Mouse (Mus musculus) forebrain, embryonic 11.5 days (tissue): ENCODE measurements around the gene Trabd2b. TPM values are rescaled to one million over a fixed set of nuclear protein-coding genes. Genes with fewer than 3 reads are reported as not detected.

ENCODE experiments used
- ATAC-seq: fragments of 200-750 bp; cut with Nextera tagmentation; replicated peaks from 2 replicates; pipeline ENCODE4 v1.8.0; 2017; ENCODE audit warnings: moderate TSS enrichment; ENCODE audit not compliant: low FRiP score
- DNase-seq: peaks from one replicate; pipeline ENCODE4 v3.0.0-alpha.2; 2017; ENCODE audit warnings: low spot score
- H3K27ac ChIP-seq: fragments of 300-500 bp; sonication (generic); 2 replicates; pipeline ENCODE4 v1.5.1; 2014; ENCODE audit warnings: low read depth, low read length
- H3K27me3 ChIP-seq: fragments of 300-500 bp; sonication (generic); 2 replicates; pipeline ENCODE4 v1.6.1; 2014; ENCODE audit warnings: mild to moderate bottlenecking, low read length, mixed read lengths; ENCODE audit not compliant: control insufficient read depth, insufficient read depth
- H3K36me3 ChIP-seq: fragments of 300-500 bp; sonication (generic); 2 replicates; pipeline ENCODE4 v1.6.1; 2014; ENCODE audit warnings: mild to moderate bottlenecking, low read length, moderate library complexity, mixed read lengths; ENCODE audit not compliant: control insufficient read depth, insufficient read depth
- H3K4me1 ChIP-seq: fragments of 300-500 bp; sonication (generic); replicated peaks from 2 replicates; pipeline ENCODE4 v1.6.1; 2014; ENCODE audit warnings: low read length, mixed read lengths; ENCODE audit not compliant: control insufficient read depth, insufficient read depth
- H3K4me2 ChIP-seq: fragments of 300-500 bp; sonication (generic); 2 replicates; pipeline ENCODE4 v1.6.1; 2014; ENCODE audit warnings: low read depth, mild to moderate bottlenecking, low read length, moderate library complexity, mixed read lengths; ENCODE audit not compliant: severe bottlenecking
- H3K4me3 ChIP-seq: fragments of 300-500 bp; sonication (generic); 2 replicates; pipeline ENCODE4 v1.5.1; 2014; ENCODE audit warnings: low read depth, low read length
- H3K9ac ChIP-seq: fragments of 300-500 bp; sonication (generic); 2 replicates; pipeline ENCODE4 v1.6.1; 2014; ENCODE audit warnings: low read length
- H3K9me3 ChIP-seq: fragments of 300-500 bp; sonication (generic); 2 replicates; pipeline ENCODE4 v1.6.1; 2016; ENCODE audit warnings: low read length, mixed read lengths; ENCODE audit not compliant: control insufficient read depth
- WGBS: fragments of 180-500 bp; shearing (Covaris S2); extraction: QIAGEN DNeasy Blood & Tissue Kit; methylation state at CpG from one replicate; pipeline ENCODE4 v1.1.7; 2014; 5-methylcytosine and 5-hydroxymethylcytosine counted together
- polyA plus RNA-seq: library from polyadenylated mRNA; unstranded; fragments of >200 nt; fragmentation: Nextera tagmentation; extraction: Ambion mirVana; gene quantifications from 2 replicates; pipeline ENCODE4 v1.2.1, GENCODE M21; 2014

The Trabd2b gene
- polyA plus RNA-seq, 1 experiment from 2014 or later, result 1.4 TPM

GRCm38 (mm10) chr4:114407516-114407915 lies 992 bp downstream of the Trabd2b start:
- Histone ChIP-seq H3K9me3 (no peaks in the 10 kb centered on the region), H3K4me2 (no peak overlapping the region), H3K27ac (no peak overlapping the region), H3K4me3 (no peak overlapping the region; the same call in 1 of the 2 replicates), H3K27me3 (peaks cover 5% of the 10 kb centered on the region), H3K4me1 (peaks cover 13% of the 10 kb centered on the region), H3K36me3 (no peaks in the 10 kb centered on the region), H3K9ac (no peak overlapping the region; the same call in 1 of the 2 replicates)
- WGBS, result 72% methylated on average over 3 of the region's 3 CpGs
- DNase-seq (no peak), ATAC-seq (no peak)

- ATAC-seq, result no peak
- Histone ChIP-seq H3K4me3 (no peak overlapping the region), H3K27ac (no peak overlapping the region), H3K4me2 (no peak overlapping the region), H3K9me3 (no peaks in the 10 kb centered on the region), H3K9ac (no peak overlapping the region), H3K4me1 (peaks cover 13% of the 10 kb centered on the region), H3K27me3 (peaks cover 5% of the 10 kb centered on the region), H3K36me3 (no peaks in the 10 kb centered on the region)
- no peak for DNase-seq
- 87% methylated on average over 2 of the region's 2 CpGs for WGBS
Measured at GRCm38 (mm10) chr4:114408298-114408697, 1.8 kb downstream of the Trabd2b start.

DNA sequence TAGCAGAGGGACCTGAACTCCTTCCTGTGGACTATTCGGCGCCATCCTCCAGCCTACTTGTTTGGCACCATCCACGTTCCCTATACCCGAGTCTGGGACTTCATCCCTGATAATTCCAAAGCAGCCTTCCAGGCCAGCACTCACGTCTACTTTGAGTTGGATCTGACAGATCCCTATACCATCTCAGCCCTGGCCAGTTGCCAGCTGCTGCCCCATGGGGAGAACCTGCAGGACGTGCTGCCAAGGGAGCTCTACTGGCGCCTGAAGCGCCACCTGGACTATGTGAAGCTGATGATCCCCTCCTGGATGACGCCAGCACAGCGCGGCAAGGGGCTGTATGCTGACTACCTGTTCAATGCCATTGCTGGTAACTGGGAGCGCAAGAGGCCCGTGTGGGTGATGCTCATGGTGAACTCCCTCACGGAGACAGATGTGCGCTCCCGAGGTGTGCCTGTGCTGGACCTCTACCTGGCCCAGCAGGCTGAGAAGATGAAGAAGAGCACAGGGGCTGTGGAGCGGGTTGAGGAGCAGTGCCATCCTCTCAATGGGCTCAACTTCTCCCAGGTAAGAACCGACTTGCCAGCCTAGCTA lies 2.5 kb downstream of the Trabd2b start:
- H3K9me3 ChIP-seq, result no peaks in the 10 kb centered on the region
- H3K27me3 ChIP-seq, result peaks cover 5% of the 10 kb centered on the region
- no peak overlapping the region for H3K27ac ChIP-seq
- ATAC-seq (no peak), DNase-seq (no peak)
- H3K36me3 ChIP-seq, result no peaks in the 10 kb centered on the region
- no peak overlapping the region for H3K9ac ChIP-seq
- H3K4me1 ChIP-seq, result peaks cover 13% of the 10 kb centered on the region
- 69% methylated on average over 18 of the region's 18 CpGs for WGBS
- H3K4me2 ChIP-seq, result no peak overlapping the region
- H3K4me3 ChIP-seq, result no peak overlapping the region

DNA sequence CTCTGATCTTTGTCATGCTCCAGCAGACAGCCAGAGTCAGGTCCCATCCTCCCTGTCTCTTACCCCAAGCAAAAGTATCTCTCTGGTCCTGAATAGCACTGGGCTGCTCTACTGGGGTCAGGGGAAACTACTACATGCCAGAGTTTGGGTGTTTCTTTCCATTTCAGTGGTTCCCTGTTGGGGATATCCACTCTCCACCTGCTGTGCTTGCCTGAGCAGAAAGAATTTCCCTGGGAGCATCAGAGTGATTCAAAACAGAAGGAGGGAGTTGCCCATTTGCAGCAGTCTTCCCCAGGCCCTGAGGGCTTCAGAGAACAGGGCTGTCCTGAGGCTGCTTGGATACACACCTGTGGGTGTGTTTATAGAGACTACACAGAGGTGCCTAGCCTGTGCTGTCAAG lies 3.0 kb downstream of the Trabd2b start:
- no peak for DNase-seq
- no peak overlapping the region for H3K4me2 ChIP-seq
- no peak for ATAC-seq
- H3K27ac ChIP-seq, result no peak overlapping the region
- H3K4me1 ChIP-seq, result peaks cover 13% of the 10 kb centered on the region
- no peaks in the 10 kb centered on the region for H3K9me3 ChIP-seq
- H3K4me3 ChIP-seq, result no peak overlapping the region
- H3K36me3 ChIP-seq, result no peaks in the 10 kb centered on the region
- no peak overlapping the region for H3K9ac ChIP-seq
- H3K27me3 ChIP-seq, result peaks cover 5% of the 10 kb centered on the region

DNA sequence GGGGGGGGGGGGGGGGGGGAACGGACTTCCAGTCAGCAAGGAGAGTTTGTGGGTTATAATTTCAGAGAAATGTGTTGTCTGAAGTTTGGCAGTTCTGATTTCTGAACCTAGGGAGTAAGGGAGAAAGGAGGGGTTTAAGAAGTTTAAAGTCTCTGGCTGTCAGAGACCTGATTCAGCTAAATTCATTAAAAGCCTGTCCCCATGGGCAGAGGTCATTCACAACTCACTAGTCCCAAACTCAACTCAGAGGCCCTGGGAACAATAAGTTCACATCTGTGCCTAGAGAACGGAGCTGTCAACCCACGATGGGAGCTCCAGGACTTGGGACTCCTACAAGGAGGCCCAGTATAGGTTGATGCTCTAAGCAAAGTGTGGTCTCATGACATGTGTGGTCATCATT lies 3.5 kb downstream of the Trabd2b start:
- H3K4me3 ChIP-seq, result no peak overlapping the region
- H3K9ac ChIP-seq, result no peak overlapping the region
- no peaks in the 10 kb centered on the region for H3K36me3 ChIP-seq
- no peaks in the 10 kb centered on the region for H3K9me3 ChIP-seq
- H3K4me1 ChIP-seq, result peaks cover 13% of the 10 kb centered on the region
- no peak overlapping the region for H3K27ac ChIP-seq
- DNase-seq, result no peak
- H3K27me3 ChIP-seq, result peaks cover 5% of the 10 kb centered on the region
- no peak for ATAC-seq
- 23% methylated on average over 3 of the region's 3 CpGs for WGBS
- H3K4me2 ChIP-seq, result no peak overlapping the region

DNA sequence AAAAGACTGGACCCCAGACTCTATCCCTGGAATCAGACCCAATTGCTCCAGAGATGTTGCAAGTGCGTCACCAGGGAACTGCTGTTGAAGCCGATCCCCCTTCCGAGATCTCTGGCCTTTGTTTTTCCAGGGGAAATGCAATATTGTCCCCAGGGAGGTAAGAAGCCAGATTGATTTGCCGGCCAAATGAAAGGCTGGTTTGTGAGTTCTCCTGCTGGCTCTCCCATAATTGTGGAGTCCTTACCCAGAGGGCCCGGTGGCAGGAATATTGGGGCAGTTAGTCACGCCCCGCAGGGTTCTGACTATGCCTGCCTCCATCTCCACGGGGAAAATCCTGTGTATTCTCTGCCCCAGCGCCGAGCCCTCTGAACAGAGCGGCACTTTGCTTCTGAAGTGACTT lies 3.9 kb downstream of the Trabd2b start:
- 15% methylated on average over 11 of the region's 11 CpGs for WGBS
- ATAC-seq (no peak), DNase-seq (peak; percentile 63)
- no peak overlapping the region for H3K27ac ChIP-seq
- no peaks in the 10 kb centered on the region for H3K36me3 ChIP-seq
- H3K4me3 ChIP-seq, result no peak overlapping the region
- peaks cover 13% of the 10 kb centered on the region for H3K4me1 ChIP-seq
- peaks cover 5% of the 10 kb centered on the region for H3K27me3 ChIP-seq
- no peak overlapping the region for H3K9ac ChIP-seq
- no peaks in the 10 kb centered on the region for H3K9me3 ChIP-seq
- peak overlapping the region; percentile 38; the same call in 1 of the 2 replicates for H3K4me2 ChIP-seq

DNA sequence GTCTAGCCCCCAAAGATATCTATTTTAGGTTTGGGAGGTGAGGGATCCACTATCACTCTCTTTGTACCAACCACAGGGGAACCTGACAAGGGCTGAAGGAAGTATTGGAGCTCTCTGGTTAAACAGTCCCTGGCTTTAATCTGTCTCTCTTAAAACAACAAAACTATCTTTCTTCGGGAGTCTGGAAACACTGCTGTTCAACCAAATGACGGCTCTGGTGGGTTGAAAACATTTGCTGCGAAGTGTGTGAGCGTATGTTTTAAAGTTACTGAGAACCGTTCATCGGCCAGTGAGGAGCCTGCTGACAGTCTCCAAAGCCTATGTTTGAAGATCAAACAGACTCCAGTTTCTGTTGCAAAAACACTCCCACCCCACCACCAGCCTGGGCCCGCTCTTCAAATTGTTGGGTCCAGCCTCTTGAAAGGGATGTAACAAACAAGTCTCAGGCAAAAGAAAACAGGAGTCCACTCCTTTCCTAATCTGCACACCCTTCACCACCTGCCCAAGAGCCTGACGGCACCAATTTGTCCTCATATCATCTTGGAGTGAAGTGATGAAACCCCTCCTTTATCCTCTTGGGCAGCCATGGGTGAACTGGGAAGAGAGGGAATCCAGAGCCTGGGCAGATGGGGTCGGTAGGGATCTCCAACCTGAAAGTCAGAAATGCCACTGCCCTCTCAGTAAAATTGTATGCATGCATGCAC lies 4.6 kb downstream of the Trabd2b start:
- WGBS, result 58% methylated on average over 9 of the region's 9 CpGs
- ATAC-seq (no peak), DNase-seq (no peak)
- H3K27me3 ChIP-seq, result peaks cover 5% of the 10 kb centered on the region
- H3K9me3 ChIP-seq, result no peaks in the 10 kb centered on the region
- H3K36me3 ChIP-seq, result no peaks in the 10 kb centered on the region
- no peak overlapping the region for H3K4me3 ChIP-seq
- H3K9ac ChIP-seq, result no peak overlapping the region
- peak overlapping the region; percentile 38; the same call in 1 of the 2 replicates for H3K4me2 ChIP-seq
- peaks cover 13% of the 10 kb centered on the region for H3K4me1 ChIP-seq
- H3K27ac ChIP-seq, result no peak overlapping the region

DNA sequence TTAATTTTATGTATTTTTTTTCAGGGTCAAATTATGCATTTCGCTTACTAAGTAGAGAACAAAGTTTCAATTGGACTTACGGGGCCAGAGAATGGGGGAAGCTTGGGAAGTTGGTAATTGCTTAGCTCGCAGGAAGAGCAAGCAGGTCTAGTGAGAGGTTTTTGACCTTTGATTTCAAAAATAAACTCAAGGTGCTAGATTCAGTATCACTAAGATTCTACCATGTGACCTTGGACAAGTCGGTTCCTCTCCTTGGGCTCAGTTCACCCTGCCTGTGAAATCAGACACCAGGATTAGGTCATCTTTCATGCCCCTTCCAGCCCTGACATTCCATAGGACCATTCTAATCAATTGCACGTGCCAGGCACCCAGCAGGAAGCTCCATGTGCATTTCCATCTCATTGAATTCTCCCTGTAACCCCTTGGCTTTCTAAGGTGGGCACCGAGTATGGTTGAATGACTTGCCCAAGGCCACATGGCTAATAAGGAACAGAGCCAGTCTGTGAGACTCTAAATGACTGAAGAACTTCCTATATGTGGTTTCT lies 5.4 kb downstream of the Trabd2b start:
- H3K4me1 ChIP-seq, result peaks cover 9% of the 10 kb centered on the region; the same call in 1 of the 2 replicates
- no peak for DNase-seq
- WGBS, result 48% methylated on average over 6 of the region's 6 CpGs

More for the DNA sequence above, 5.4 kb downstream of the Trabd2b start:
- H3K27ac ChIP-seq, result no peak overlapping the region
- no peak overlapping the region for H3K4me2 ChIP-seq
- no peak for ATAC-seq
- no peak overlapping the region for H3K9ac ChIP-seq
- no peaks in the 10 kb centered on the region for H3K9me3 ChIP-seq
- peaks cover 5% of the 10 kb centered on the region for H3K27me3 ChIP-seq
- no peaks in the 10 kb centered on the region for H3K36me3 ChIP-seq
- H3K4me3 ChIP-seq, result no peak overlapping the region
